Mouse (Mus musculus) hindbrain, embryonic 14.5 days (tissue): ENCODE measurements around the gene Fer. TPM values are rescaled to one million over a fixed set of nuclear protein-coding genes. Genes with fewer than 3 reads are reported as not detected.

Experiments
- ATAC-seq: fragments of 200-750 bp; cut with Nextera tagmentation; 2 replicates; pipeline ENCODE4 v1.8.0; 2017; ENCODE audit warnings: moderate number of reproducible peaks, mild to moderate bottlenecking, moderate TSS enrichment, moderate library complexity; ENCODE audit not compliant: low FRiP score
- DNase-seq: peaks from one replicate; pipeline ENCODE4 v3.0.0-alpha.2; 2015; ENCODE audit warnings: low spot score
- H3K27ac ChIP-seq: fragments of 300-500 bp; sonication (generic); 2 replicates; pipeline ENCODE4 v1.5.1; 2014; ENCODE audit warnings: mild to moderate bottlenecking, moderate library complexity
- H3K27me3 ChIP-seq: fragments of 300-500 bp; sonication (generic); 2 replicates; pipeline ENCODE4 v1.6.1; 2014; ENCODE audit warnings: mild to moderate bottlenecking, low read length, mixed read lengths; ENCODE audit not compliant: control insufficient read depth, insufficient read depth
- H3K36me3 ChIP-seq: fragments of 300-500 bp; sonication (generic); replicated peaks from 2 replicates; pipeline ENCODE4 v1.6.1; 2014; ENCODE audit not compliant: control insufficient read depth, insufficient read depth
- H3K4me1 ChIP-seq: fragments of 300-500 bp; sonication (generic); replicated peaks from 2 replicates; pipeline ENCODE4 v1.6.1; 2014; ENCODE audit warnings: antibody characterized with exemption, low read length, mixed read lengths; ENCODE audit not compliant: control insufficient read depth, insufficient read depth
- H3K4me2 ChIP-seq: fragments of 300-500 bp; sonication (generic); replicated peaks from 2 replicates; pipeline ENCODE4 v1.6.1; 2014; ENCODE audit warnings: mild to moderate bottlenecking, moderate library complexity
- H3K4me3 ChIP-seq: fragments of 300-500 bp; sonication (generic); replicated peaks from 2 replicates; pipeline ENCODE4 v1.5.1; 2014; ENCODE audit warnings: mild to moderate bottlenecking, low read length
- H3K9ac ChIP-seq: fragments of 300-500 bp; sonication (generic); 2 replicates; pipeline ENCODE4 v1.6.1; 2014
- H3K9me3 ChIP-seq: fragments of 300-500 bp; sonication (generic); 2 replicates; pipeline ENCODE4 v1.6.1; 2016; ENCODE audit warnings: low read length; ENCODE audit not compliant: control insufficient read depth
- WGBS: fragments of 180-500 bp; shearing (Covaris S2); extraction: QIAGEN DNeasy Blood & Tissue Kit; methylation state at CpG from one replicate; pipeline ENCODE4 v1.1.7; 2014; 5-methylcytosine and 5-hydroxymethylcytosine counted together
- polyA plus RNA-seq: library from polyadenylated mRNA; unstranded; fragments of >200 nt; fragmentation: Nextera tagmentation; extraction: Ambion mirVana; gene quantifications from 2 replicates; pipeline ENCODE4 v1.2.1, GENCODE M21; 2014

Fer gene
- polyA plus RNA-seq, 1 experiment from 2014 or later, result 35.8 TPM

GRCm38 (mm10) chr17:63890611-63891010 lies 27.7 kb downstream of the Fer start:
- Histone ChIP-seq H3K4me1 (no peaks in the 10 kb centered on the region), H3K27me3 (no peaks in the 10 kb centered on the region), H3K4me3 (no peak overlapping the region), H3K27ac (no peak overlapping the region), H3K9me3 (no peaks in the 10 kb centered on the region), H3K9ac (no peak overlapping the region), H3K36me3 (no peaks in the 10 kb centered on the region), H3K4me2 (no peak overlapping the region)
- DNase-seq (no peak), ATAC-seq (no peak)

- H3K27me3 ChIP-seq, result no peaks in the 10 kb centered on the region
- H3K9me3 ChIP-seq, result no peaks in the 10 kb centered on the region
- no peak overlapping the region for H3K27ac ChIP-seq
- peaks cover 3% of the 10 kb centered on the region; the same call in 1 of the 2 replicates for H3K36me3 ChIP-seq
- H3K9ac ChIP-seq, result no peak overlapping the region
- 79% methylated on average over 3 of the region's 3 CpGs for WGBS
- ATAC-seq (no peak), DNase-seq (no peak)
- H3K4me1 ChIP-seq, result no peaks in the 10 kb centered on the region; the same call in 1 of the 2 replicates
- H3K4me2 ChIP-seq, result no peak overlapping the region
- no peak overlapping the region for H3K4me3 ChIP-seq
Observed at GRCm38 (mm10) chr17:63895829-63896228, 33.0 kb downstream of the Fer start.

- Histone ChIP-seq H3K4me3 (no peak overlapping the region), H3K27me3 (no peaks in the 10 kb centered on the region), H3K4me2 (no peak overlapping the region), H3K4me1 (no peaks in the 10 kb centered on the region; the same call in 1 of the 2 replicates), H3K9ac (no peak overlapping the region), H3K27ac (no peak overlapping the region), H3K9me3 (no peaks in the 10 kb centered on the region), H3K36me3 (peaks cover 3% of the 10 kb centered on the region; the same call in 1 of the 2 replicates)
- WGBS, result 86% methylated on average over 7 of the region's 7 CpGs
- no peak for DNase-seq
- ATAC-seq, result no peak
Observed at GRCm38 (mm10) chr17:63897050-63897449, 34.2 kb downstream of the Fer start.

- no peak for DNase-seq
- 95% methylated on average over 4 of the region's 4 CpGs for WGBS
Observed at GRCm38 (mm10) chr17:63909297-63909696, 46.4 kb downstream of the Fer start.

GRCm38 (mm10) chr17:63921601-63922203 lies 58.8 kb downstream of the Fer start:
- no peak overlapping the region for H3K4me2 ChIP-seq
- no peaks in the 10 kb centered on the region for H3K9me3 ChIP-seq
- H3K36me3 ChIP-seq, result no peaks in the 10 kb centered on the region; the same call in 1 of the 2 replicates
- DNase-seq (no peak), ATAC-seq (no peak)
- no peak overlapping the region for H3K4me3 ChIP-seq
- 78% methylated on average over 6 of the region's 6 CpGs for WGBS
- H3K4me1 ChIP-seq, result no peaks in the 10 kb centered on the region
- no peak overlapping the region for H3K27ac ChIP-seq
- no peaks in the 10 kb centered on the region for H3K27me3 ChIP-seq
- H3K9ac ChIP-seq, result no peak overlapping the region

More at GRCm38 (mm10) chr17:63909297-63909696, 46.4 kb downstream of the Fer start:
- Histone ChIP-seq H3K27ac (no peak overlapping the region), H3K4me1 (no peaks in the 10 kb centered on the region), H3K27me3 (no peaks in the 10 kb centered on the region), H3K4me3 (no peak overlapping the region), H3K36me3 (peaks cover 7% of the 10 kb centered on the region; the same call in 1 of the 2 replicates), H3K9ac (no peak overlapping the region), H3K4me2 (no peak overlapping the region), H3K9me3 (no peaks in the 10 kb centered on the region)
- no peak for ATAC-seq

- Histone ChIP-seq H3K36me3 (no peaks in the 10 kb centered on the region; the same call in 1 of the 2 replicates), H3K9ac (no peak overlapping the region), H3K4me3 (no peak overlapping the region), H3K9me3 (no peaks in the 10 kb centered on the region), H3K27ac (no peak overlapping the region), H3K4me2 (no peak overlapping the region), H3K27me3 (no peaks in the 10 kb centered on the region), H3K4me1 (no peaks in the 10 kb centered on the region)
- ATAC-seq (no peak), DNase-seq (no peak)
- 68% methylated on average over 3 of the region's 3 CpGs for WGBS
Observed at GRCm38 (mm10) chr17:63925581-63925980, 62.7 kb downstream of the Fer start.

GRCm38 (mm10) chr17:63930634-63931033 lies 67.8 kb downstream of the Fer start:
- Histone ChIP-seq H3K9ac (no peak overlapping the region), H3K9me3 (no peaks in the 10 kb centered on the region), H3K27ac (no peak overlapping the region), H3K27me3 (no peaks in the 10 kb centered on the region), H3K4me3 (no peak overlapping the region), H3K36me3 (peaks cover 9% of the 10 kb centered on the region), H3K4me1 (no peaks in the 10 kb centered on the region), H3K4me2 (no peak overlapping the region)
- DNase-seq (no peak), ATAC-seq (no peak)
- 83% methylated on average over 4 of the region's 4 CpGs for WGBS

- no peaks in the 10 kb centered on the region for H3K27me3 ChIP-seq
- ATAC-seq (no peak), DNase-seq (no peak)
- no peaks in the 10 kb centered on the region for H3K4me1 ChIP-seq
- H3K9ac ChIP-seq, result no peak overlapping the region
- H3K27ac ChIP-seq, result no peak overlapping the region
- no peak overlapping the region for H3K4me2 ChIP-seq
- peaks cover 9% of the 10 kb centered on the region for H3K36me3 ChIP-seq
- no peak overlapping the region for H3K4me3 ChIP-seq
- 63% methylated on average over 1 of the region's 1 CpGs for WGBS
- H3K9me3 ChIP-seq, result no peaks in the 10 kb centered on the region
Observed at GRCm38 (mm10) chr17:63931556-63931955, 68.7 kb downstream of the Fer start.

- DNase-seq (no peak), ATAC-seq (no peak)
- no peaks in the 10 kb centered on the region for H3K27me3 ChIP-seq
Observed at GRCm38 (mm10) chr17:63935408-63935807, 72.5 kb downstream of the Fer start.

GRCm38 (mm10) chr17:63937886-63938285 lies 75.0 kb downstream of the Fer start:
- WGBS, result 61% methylated on average over 18 of the region's 18 CpGs
- no peak overlapping the region for H3K4me3 ChIP-seq
- H3K9ac ChIP-seq, result no peak overlapping the region
- ATAC-seq (no peak), DNase-seq (no peak)
- H3K4me2 ChIP-seq, result no peak overlapping the region
- no peaks in the 10 kb centered on the region for H3K4me1 ChIP-seq
- no peaks in the 10 kb centered on the region for H3K27me3 ChIP-seq
- H3K27ac ChIP-seq, result no peak overlapping the region
- peaks cover 9% of the 10 kb centered on the region for H3K36me3 ChIP-seq
- H3K9me3 ChIP-seq, result no peaks in the 10 kb centered on the region

More at GRCm38 (mm10) chr17:63935408-63935807, 72.5 kb downstream of the Fer start:
- Histone ChIP-seq H3K4me3 (no peak overlapping the region), H3K9ac (no peak overlapping the region), H3K4me2 (no peak overlapping the region), H3K36me3 (peaks cover 9% of the 10 kb centered on the region), H3K27ac (no peak overlapping the region), H3K4me1 (no peaks in the 10 kb centered on the region), H3K9me3 (no peaks in the 10 kb centered on the region)
- 96% methylated on average over 2 of the region's 2 CpGs for WGBS
